Mouse (Mus musculus) T-helper 17 cell (primary cell): ENCODE measurements around the gene Cdk5rap2.

Experiments used
- in situ Hi-C, 2 experiments: fragments of 300-600 bp; cut with MboI, MseI; formaldehyde crosslinking; loops; 1 replicate in 1 of 2; 2 replicates in 1 of 2; pipeline ENCODE4 v1.15.1; 2025; ENCODE audit warnings: high pct_unique_total_duplicates in 2 of 2

Cdk5rap2 gene

GRCm38 (mm10) chr4:70355659-70356350 is 54.4 kb downstream of the Cdk5rap2 start:
- in situ Hi-C loops: no loop called here

GRCm38 (mm10) chr4:70354448-70354847 is 55.8 kb downstream of the Cdk5rap2 start:
- in situ Hi-C loops: no loop called here

GRCm38 (mm10) chr4:70353656-70354055 is 56.6 kb downstream of the Cdk5rap2 start:
- in situ Hi-C loops: no loop called here

- in situ Hi-C loops: no loop called here
These were observed 74.6 kb downstream of the Cdk5rap2 start for GRCm38 (mm10) chr4:70335444-70336144.

- in situ Hi-C loops: no loop called here
These were observed 75.2 kb downstream of the Cdk5rap2 start for GRCm38 (mm10) chr4:70334995-70335394.

- in situ Hi-C loops: no loop called here
These were observed 77.3 kb downstream of the Cdk5rap2 start for GRCm38 (mm10) chr4:70332981-70333380.

- in situ Hi-C loops: no loop called here
These were observed 77.7 kb downstream of the Cdk5rap2 start for GRCm38 (mm10) chr4:70332576-70332975.

GRCm38 (mm10) chr4:70331181-70331580 is 79.1 kb downstream of the Cdk5rap2 start:
- in situ Hi-C loops: no loop called here

- in situ Hi-C loops: no loop called here
These were observed 82.2 kb downstream of the Cdk5rap2 start for GRCm38 (mm10) chr4:70328033-70328432.

GRCm38 (mm10) chr4:70327436-70327835 is 82.8 kb downstream of the Cdk5rap2 start:
- in situ Hi-C loops: no loop called here

- in situ Hi-C loops: no loop called here
These were observed 88.7 kb downstream of the Cdk5rap2 start for GRCm38 (mm10) chr4:70321586-70321985.

- in situ Hi-C loops: no loop called here
These were observed 98.1 kb downstream of the Cdk5rap2 start for GRCm38 (mm10) chr4:70312170-70312569.

GRCm38 (mm10) chr4:70311530-70311929 is 98.7 kb downstream of the Cdk5rap2 start:
- in situ Hi-C loops: no loop called here

- in situ Hi-C loops: no loop called here
These were observed 103.0 kb downstream of the Cdk5rap2 start for GRCm38 (mm10) chr4:70307230-70307629.

- in situ Hi-C loops: loop anchor here in 1 of 2 experiments (5.0 kb wide), 1 partner anchor 42 kb away; no protein-coding TSS in a partner anchor
These were observed 106.4 kb downstream of the Cdk5rap2 start for GRCm38 (mm10) chr4:70303870-70304269.

GRCm38 (mm10) chr4:70301187-70301586 is 109.1 kb downstream of the Cdk5rap2 start:
- in situ Hi-C loops: loop anchor here in 1 of 2 experiments (5.0 kb wide), 1 partner anchor 39 kb away; no protein-coding TSS in a partner anchor

GRCm38 (mm10) chr4:70289361-70289760 is 120.9 kb downstream of the Cdk5rap2 start:
- in situ Hi-C loops: no loop called here

- in situ Hi-C loops: no loop called here
These were observed 127.1 kb downstream of the Cdk5rap2 start for GRCm38 (mm10) chr4:70283163-70283562.

GRCm38 (mm10) chr4:70278882-70279281 is 131.4 kb downstream of the Cdk5rap2 start:
- in situ Hi-C loops: no loop called here

- in situ Hi-C loops: no loop called here
These were observed 132.2 kb downstream of the Cdk5rap2 start for GRCm38 (mm10) chr4:70278057-70278456.

- in situ Hi-C loops: no loop called here
These were observed 137.3 kb downstream of the Cdk5rap2 start for GRCm38 (mm10) chr4:70272943-70273342.

- in situ Hi-C loops: no loop called here
These were observed 137.7 kb downstream of the Cdk5rap2 start for GRCm38 (mm10) chr4:70272527-70272926.
